Mouse (Mus musculus) stomach, postnatal 0 days (tissue): ENCODE results near the gene Sema4b.
A peak's percentile ranks its signal among the peaks of the same experiment; 100 is the strongest.

ENCODE experiments used
- CTCF ChIP-seq: IDR thresholded peaks from 2 replicates; pipeline ENCODE4 v1.5.1; 2016; ENCODE audit warnings: antibody characterized with exemption, low read depth, mild to moderate bottlenecking, moderate library complexity
- EP300 ChIP-seq: optimal IDR thresholded peaks from 2 replicates; pipeline ENCODE3; 2016; ENCODE audit warnings: antibody characterized with exemption

GRCm38 (mm10) chr7:80186531-80187296, at the start of gene Sema4b:
- TF ChIP-seq CTCF = peak; percentile 53
- TF ChIP-seq EP300 = peak; percentile 25
